Mouse (Mus musculus) heart, adult 2 months (tissue): Measurements from ENCODE around the gene Tmed10. TPM values are rescaled to one million over a fixed set of nuclear protein-coding genes. Genes with fewer than 3 reads are reported as not detected.

ENCODE experiments used
- DNase-seq, 2 experiments: peaks; one replicate each; pipeline ENCODE4 v3.0.0; 2021
- H3K27ac ChIP-seq: fragments of 200-600 bp; 2 replicates; pipeline ENCODE4 v1.8.1; 2022
- H3K27me3 ChIP-seq: fragments of 200-500 bp; 2 replicates; pipeline ENCODE4 v1.6.1; 2012; ENCODE audit warnings: mild to moderate bottlenecking, low read length, inconsistent platforms, mixed read lengths; ENCODE audit not compliant: control insufficient read depth, insufficient read depth
- H3K36me3 ChIP-seq: fragments of 200-500 bp; 2 replicates; pipeline ENCODE4 v1.6.1; 2012; ENCODE audit warnings: low read length, inconsistent platforms; ENCODE audit not compliant: control insufficient read depth, insufficient read depth
- H3K4me1 ChIP-seq: fragments of 200-500 bp; 2 replicates; pipeline ENCODE4 v1.6.1; 2011; ENCODE audit warnings: low read length; ENCODE audit not compliant: control insufficient read depth, insufficient read depth
- H3K4me3 ChIP-seq: fragments of 200-600 bp; 2 replicates; pipeline ENCODE4 v1.8.1; 2022
- H3K79me2 ChIP-seq: fragments of 200-500 bp; replicated peaks from 2 replicates; pipeline ENCODE4 v1.6.1; 2012; ENCODE audit warnings: mild to moderate bottlenecking, inconsistent platforms, low read length, moderate library complexity, mixed read lengths; ENCODE audit not compliant: control insufficient read depth, insufficient read depth
- H3K9ac ChIP-seq: fragments of 200-500 bp; 2 replicates; pipeline ENCODE4 v1.6.1; 2012; ENCODE audit warnings: low read depth, mild to moderate bottlenecking, control low read depth, inconsistent platforms, low read length, mixed read lengths
- CTCF ChIP-seq: fragments of 200-600 bp; IDR thresholded peaks from 2 replicates; pipeline ENCODE4 v1.8.1; 2022; ENCODE audit warnings: antibody characterized with exemption, mild to moderate bottlenecking, moderate library complexity
- EP300 ChIP-seq: fragments of 200-500 bp; IDR thresholded peaks from 2 replicates; pipeline ENCODE4 v1.6.1; 2011; ENCODE audit warnings: low read depth, low read length, control low read depth; ENCODE audit not compliant: insufficient read depth
- POLR2A ChIP-seq: fragments of 200-500 bp; IDR thresholded peaks from 2 replicates; pipeline ENCODE4 v1.6.1; 2011; ENCODE audit warnings: mild to moderate bottlenecking, low read depth, low read length, control low read depth; ENCODE audit not compliant: insufficient read depth
- WGBS: fragments of 180-500 bp; shearing (Covaris S2); methylation state at CpG from one replicate; pipeline ENCODE4 v1.1.7; 2018; 5-methylcytosine and 5-hydroxymethylcytosine counted together
- intact Hi-C: fragments of 180-260 bp; cut with DNase I; formaldehyde crosslinking; loops from one replicate; pipeline ENCODE4 v1.15.1; 2025
- polyA plus RNA-seq: library from polyadenylated mRNA; depleted of rRNA; stranded (reverse); fragments of >200 nt; gene quantifications from 2 replicates; pipeline ENCODE4 v1.2.3, GENCODE M21; 2012
- total RNA-seq, 2 experiments: library from RNA; stranded (reverse); gene quantifications; 2 replicates each; pipeline ENCODE4 v1.2.3; 2021

Gene Tmed10
- total and polyA plus RNA-seq, 3 experiments, result 108 to 186 (median 164) TPM

DNA sequence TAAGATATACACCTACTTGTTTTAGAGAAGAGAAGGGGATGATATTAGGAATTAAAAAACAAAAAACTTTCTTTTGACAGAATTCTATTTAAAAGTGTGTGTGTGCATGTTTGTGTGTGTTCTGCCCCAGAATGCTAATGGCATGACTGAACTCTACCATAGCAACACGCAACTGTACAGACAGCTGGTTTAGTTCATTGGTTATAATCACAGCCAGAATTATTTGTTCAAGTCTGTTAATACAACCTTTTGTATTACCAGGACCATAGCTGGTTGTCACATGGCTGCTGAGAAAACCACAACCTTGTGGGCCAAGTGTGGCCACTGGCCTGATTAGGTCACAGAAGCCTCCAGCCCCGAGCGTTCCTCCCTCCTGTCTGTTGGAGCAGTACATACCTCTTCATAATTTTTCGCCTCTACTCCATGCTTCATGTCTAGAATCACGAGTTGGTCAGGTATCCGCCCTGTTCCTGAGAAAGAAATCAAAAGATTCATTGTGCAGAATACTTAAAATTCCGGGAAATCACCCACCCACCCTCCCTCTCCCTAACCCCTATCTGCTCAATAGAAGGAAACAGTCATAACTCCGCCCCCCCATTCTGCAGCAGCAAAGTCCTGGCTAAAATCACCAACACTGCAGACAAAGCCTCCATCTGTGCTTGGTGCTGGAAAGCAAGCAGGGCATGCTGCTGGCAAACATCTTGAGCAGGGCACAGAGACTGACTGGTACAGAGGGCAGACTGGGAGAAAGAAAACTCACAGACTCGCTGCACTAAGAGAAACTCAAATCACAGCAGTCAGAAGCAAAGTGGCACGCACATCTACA lies 24.0 kb downstream of the Tmed10 start:
- DNase-seq, result peak in 1 of 2 experiments; percentile 48
- 0 out of 2 replicates have a peak overlapping the region, but pooled peaks have one; percentile 9 for H3K4me3 ChIP-seq
- WGBS, result 45% methylated on average over 10 of the region's 10 CpGs
- H3K36me3 ChIP-seq, result peaks cover 37% of the 10 kb centered on the region
- 0 out of 2 replicates have a peak, but pooled peaks have one; percentile 38 for TF ChIP-seq EP300
- peak; percentile 74 for TF ChIP-seq POLR2A
- no peak for TF ChIP-seq CTCF
- H3K27me3 ChIP-seq, result no peaks in the 10 kb centered on the region
- peak overlapping the region; percentile 41; the same call in 1 of the 2 replicates for H3K9ac ChIP-seq
- intact Hi-C loops, result no loop called here
- H3K79me2 ChIP-seq, result peaks cover 5% of the 10 kb centered on the region
- peaks cover 20% of the 10 kb centered on the region for H3K4me1 ChIP-seq
- peak overlapping the region; percentile 81 for H3K27ac ChIP-seq

DNA sequence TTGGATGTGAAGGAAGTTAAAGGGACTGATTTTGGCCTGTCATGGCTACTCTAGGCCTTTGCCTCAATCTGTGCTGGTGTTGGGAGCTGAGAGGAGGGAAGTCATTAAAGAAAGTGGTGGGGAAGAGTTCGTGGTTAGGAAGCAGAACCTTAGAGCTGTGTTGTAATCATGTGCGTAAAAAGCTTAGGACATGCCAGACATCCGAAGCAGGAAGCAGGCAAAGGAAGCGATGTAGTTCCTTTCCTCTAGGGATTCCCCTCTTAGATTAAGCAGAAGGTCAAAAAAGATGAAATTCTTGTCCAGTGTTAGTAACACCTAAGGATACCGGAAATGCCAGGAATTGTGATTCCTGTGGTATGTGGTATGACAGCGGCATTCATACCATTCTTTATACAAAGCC lies 26.3 kb downstream of the Tmed10 start:
- Histone ChIP-seq H3K4me1 (peaks cover 19% of the 10 kb centered on the region), H3K27ac (peak overlapping the region; percentile 60), H3K4me3 (no peak overlapping the region), H3K27me3 (no peaks in the 10 kb centered on the region), H3K79me2 (peaks cover 2% of the 10 kb centered on the region), H3K36me3 (peaks cover 31% of the 10 kb centered on the region), H3K9ac (0 out of 2 replicates have a peak overlapping the region, but pooled peaks have one; percentile 14)
- intact Hi-C loops, result loop anchor here (2.0 to 10.0 kb wide), 5 partner anchors 26 to 476 kb away; partner anchors contain the start of genes Erg28, Fos, Tmed10 and Ttll5
- DNase-seq, result peak in 1 of 2 experiments; percentile 33
- TF ChIP-seq EP300 (no peak), CTCF (no peak), POLR2A (no peak)
- WGBS, result 37% methylated on average over 6 of the region's 6 CpGs

DNA sequence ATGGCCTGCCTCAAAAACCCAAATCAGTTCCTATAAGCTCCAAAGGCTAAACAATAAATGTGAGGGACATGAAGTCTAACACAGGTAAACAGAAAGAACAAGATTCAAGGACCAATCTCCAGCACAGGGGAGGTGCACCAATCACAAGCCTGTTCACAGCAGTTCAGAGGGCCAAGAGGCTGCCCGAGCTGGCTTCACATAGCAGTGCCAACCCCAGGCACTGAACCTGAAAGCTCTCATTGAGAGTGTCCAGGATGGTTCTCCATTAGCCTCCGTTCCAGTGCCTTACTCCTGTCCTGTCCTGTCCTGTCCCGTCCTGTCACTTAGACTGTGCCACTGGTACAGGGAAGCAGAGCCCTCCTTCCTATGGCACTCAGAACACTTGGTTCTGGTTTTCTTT lies 27.5 kb downstream of the Tmed10 start:
- peaks cover 30% of the 10 kb centered on the region for H3K36me3 ChIP-seq
- intact Hi-C loops, result loop anchor here (5.0 to 10.0 kb wide), 4 partner anchors 90 to 478 kb away; partner anchors contain the start of genes Erg28, Fos and Ttll5
- no peak overlapping the region for H3K4me3 ChIP-seq
- DNase-seq, result no peak
- H3K79me2 ChIP-seq, result no peaks in the 10 kb centered on the region; the same call in 1 of the 2 replicates
- WGBS, result 69% methylated on average over 3 of the region's 3 CpGs
- H3K9ac ChIP-seq, result peak overlapping the region; percentile 33; the same call in 1 of the 2 replicates
- no peaks in the 10 kb centered on the region for H3K27me3 ChIP-seq
- peak overlapping the region; percentile 60; the same call in 1 of the 2 replicates for H3K27ac ChIP-seq
- TF ChIP-seq CTCF (no peak), EP300 (no peak), POLR2A (no peak)
- peaks cover 21% of the 10 kb centered on the region for H3K4me1 ChIP-seq

DNA sequence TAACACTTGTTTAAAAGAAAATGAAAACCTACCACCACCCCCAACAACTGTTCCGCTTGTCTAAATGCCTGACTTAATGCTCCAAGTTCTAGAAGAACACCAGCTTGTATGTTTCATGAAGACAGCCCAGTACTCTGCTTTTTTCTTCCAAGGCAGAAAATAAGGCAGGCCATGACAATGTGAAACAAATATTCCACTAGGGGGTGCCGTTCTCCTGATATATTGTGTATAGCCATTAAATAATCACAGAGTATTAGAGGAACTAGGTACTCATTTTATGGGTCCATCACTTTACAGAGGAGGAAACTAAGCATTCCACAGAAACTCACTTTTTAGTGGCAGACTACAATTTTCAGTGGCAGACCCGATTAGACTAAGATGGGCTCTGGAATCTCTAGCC lies 28.3 kb downstream of the Tmed10 start:
- H3K4me3 ChIP-seq, result no peak overlapping the region
- H3K4me1 ChIP-seq, result peaks cover 19% of the 10 kb centered on the region
- TF ChIP-seq EP300, result no peak
- peak; percentile 90 for TF ChIP-seq CTCF
- intact Hi-C loops, result loop anchor here (1.0 to 10.0 kb wide), 6 partner anchors 91 to 478 kb away; partner anchors contain the start of genes Erg28, Fos and Ttll5
- WGBS, result 38% methylated on average over 3 of the region's 3 CpGs
- H3K36me3 ChIP-seq, result peaks cover 32% of the 10 kb centered on the region
- H3K79me2 ChIP-seq, result no peaks in the 10 kb centered on the region; the same call in 1 of the 2 replicates
- no peak for DNase-seq
- H3K27me3 ChIP-seq, result no peaks in the 10 kb centered on the region
- no peak overlapping the region; the same call in 1 of the 2 replicates for H3K27ac ChIP-seq
- no peak overlapping the region for H3K9ac ChIP-seq

DNA sequence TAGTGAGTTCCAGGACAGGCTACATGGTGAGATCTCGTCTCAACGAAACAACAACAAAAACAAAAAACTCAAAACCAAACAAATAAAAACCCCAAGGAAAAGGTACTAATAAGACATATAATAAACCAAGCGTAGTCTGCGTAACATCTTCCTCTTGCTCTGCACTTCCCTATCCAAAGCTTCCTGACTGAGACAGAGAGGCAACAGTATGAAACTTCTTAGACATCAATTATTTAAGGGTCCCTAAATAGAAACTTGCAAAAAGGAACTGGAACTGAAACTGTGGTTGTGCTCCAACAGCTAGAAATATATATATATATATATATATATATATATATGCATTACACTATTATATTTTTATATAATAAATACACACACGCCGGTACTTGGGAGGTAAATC lies 29.1 kb downstream of the Tmed10 start:
- WGBS, result 85% methylated on average over 6 of the region's 6 CpGs
- TF ChIP-seq CTCF, result no peak
- no peak for TF ChIP-seq EP300
- Histone ChIP-seq H3K4me1 (peaks cover 16% of the 10 kb centered on the region), H3K27ac (no peak overlapping the region), H3K4me3 (no peak overlapping the region), H3K27me3 (no peaks in the 10 kb centered on the region), H3K36me3 (peaks cover 34% of the 10 kb centered on the region), H3K9ac (no peak overlapping the region), H3K79me2 (no peaks in the 10 kb centered on the region; the same call in 1 of the 2 replicates)
- DNase-seq, result no peak
- intact Hi-C loops, result loop anchor here (5.0 to 10.0 kb wide), 4 partner anchors 92 to 479 kb away; partner anchors contain the start of genes Erg28, Fos and Ttll5
